Mouse (Mus musculus) adrenal gland (tissue): ENCODE results near the gene Bdkrb1.

Experiments
- intact Hi-C: fragments of 180-260 bp; cut with DNase I; formaldehyde crosslinking; loops from one replicate; pipeline ENCODE4 v1.15.1; 2025
- long read RNA-seq, 2 experiments: library from polyadenylated mRNA; unstranded; transcript quantifications; one replicate each; pipeline ENCODE4 v2.0.0; 2020; ENCODE audit warnings: borderline replicate concordance in 1 of 2; ENCODE audit not compliant: insufficient replicate concordance in 1 of 2

Bdkrb1 gene
- long read RNA-seq, experiment 1, result 0 reads
- long read RNA-seq, experiment 2, partial matches to known transcripts, result 0 of 2 reads
- long read RNA-seq, experiment 2, other reads (novel, unspliced or antisense), result 0 of 2 reads

DNA sequence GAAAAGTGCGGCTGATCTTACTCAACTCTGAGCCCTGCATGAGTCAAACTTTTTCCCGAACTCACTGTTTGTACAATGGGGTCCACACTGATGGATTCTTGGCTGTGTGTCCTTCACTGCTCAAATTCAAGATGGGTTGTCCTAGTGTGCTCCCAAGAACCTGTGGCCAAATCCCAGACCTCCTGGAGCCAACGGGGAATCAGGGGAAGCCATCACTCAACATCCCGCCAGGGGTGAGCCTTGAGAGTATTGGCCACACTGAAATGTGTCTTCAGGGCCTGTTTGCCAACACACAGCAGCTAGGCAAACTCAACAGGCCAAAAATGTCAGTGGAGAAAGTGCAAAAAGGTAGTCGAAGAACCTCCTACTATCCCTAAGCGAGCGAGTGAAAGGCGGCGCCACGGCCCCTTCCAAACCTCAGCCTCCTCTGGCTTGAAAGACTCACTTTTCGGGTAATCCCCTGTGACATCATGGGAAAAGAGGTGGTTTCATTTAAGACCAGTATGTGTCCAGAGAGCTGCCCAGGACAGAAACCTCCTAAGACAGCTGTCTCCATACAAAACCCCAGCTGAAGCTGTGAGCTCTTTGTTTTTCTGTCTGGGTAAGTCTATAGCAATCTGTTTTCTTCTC lies at the start of gene Bdkrb1:
Gene Bdkrb1, plus strand, starts transcription at position 505 of the 630 bp plus-strand sequence.
- intact Hi-C loops, result no loop called here

DNA sequence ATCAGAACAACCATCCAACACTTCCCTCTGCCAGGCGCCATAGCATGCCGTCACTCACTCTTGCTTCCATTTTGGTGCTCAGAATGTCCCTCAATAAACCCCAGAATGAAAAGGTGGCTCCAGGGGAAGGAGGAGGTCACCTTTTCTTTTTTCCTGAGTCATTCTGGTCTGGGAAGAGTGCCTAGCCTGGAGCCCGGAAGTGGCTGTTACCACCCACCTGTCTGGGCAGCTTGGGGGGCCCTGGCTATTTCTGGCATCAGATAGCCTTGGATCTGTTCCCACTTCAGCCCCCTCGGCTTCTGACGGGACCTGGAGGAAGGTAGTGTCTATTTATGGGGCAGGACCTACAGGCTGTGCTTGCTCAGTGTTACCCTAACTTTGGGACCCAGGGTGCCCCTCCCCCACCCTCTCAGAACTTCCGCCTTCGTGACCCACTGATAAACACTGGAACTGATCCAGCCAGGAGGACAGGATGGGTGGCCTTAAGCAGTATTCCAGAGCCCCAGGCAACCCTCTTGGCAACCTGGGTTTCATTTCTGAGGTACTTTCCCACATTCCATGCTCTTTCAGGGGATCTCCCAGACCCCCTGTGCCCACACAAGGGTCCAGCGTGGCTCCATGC lies 48.6 kb upstream of the Bdkrb1 start:
- intact Hi-C loops, result no loop called here

DNA sequence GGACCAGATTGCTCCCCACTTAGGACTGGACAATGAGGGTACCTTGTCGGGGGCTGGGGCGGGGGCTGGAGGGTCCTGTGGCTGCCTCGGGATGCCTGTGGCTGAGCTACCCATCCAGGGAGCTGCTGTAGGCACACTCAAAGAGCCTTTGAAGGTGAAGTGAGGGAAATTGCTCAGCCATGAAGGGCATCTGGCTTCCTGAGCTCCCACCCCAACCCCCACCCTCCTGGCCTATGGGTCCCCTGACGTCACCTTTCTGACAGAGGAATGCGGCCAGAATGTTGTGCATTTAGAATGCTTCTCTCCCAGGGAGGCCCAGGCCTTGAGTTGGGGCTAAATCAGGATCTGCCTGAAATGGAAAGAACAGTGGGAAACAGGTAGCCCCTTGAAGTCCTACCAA lies 47.7 kb upstream of the Bdkrb1 start:
- intact Hi-C loops, result no loop called here

- intact Hi-C loops, result no loop called here
These were observed 45.5 kb upstream of the Bdkrb1 start for GRCm38 (mm10) chr12:105557250-105557925.

DNA sequence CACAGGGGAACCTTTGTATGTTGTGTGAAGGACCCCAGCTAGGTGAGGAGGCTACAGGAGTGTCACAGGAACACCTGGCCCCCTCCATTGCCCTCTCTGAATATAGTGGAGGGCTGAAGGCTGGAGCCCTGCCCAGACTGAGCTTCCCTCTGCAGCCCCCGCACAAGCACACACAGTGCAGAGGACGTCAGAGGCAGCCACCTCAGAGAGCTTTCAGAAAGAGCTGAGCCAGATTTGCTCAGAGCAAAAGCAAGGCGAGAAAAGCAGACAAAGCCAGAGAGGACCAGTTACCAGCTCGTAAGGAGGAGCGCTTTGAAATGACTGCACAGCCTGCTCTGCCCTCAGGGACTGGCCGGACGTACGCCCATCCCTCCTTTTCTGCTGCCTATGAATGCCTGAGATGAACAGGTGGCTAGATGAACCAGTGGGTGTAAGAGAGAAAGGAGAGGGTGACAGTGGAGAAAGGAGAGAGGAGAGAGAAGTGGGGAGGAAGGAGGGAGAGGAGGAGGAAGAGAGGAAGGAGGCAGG lies 41.8 kb upstream of the Bdkrb1 start:
- intact Hi-C loops, result no loop called here

GRCm38 (mm10) chr12:105562056-105562820 lies 40.6 kb upstream of the Bdkrb1 start:
- intact Hi-C loops, result no loop called here

DNA sequence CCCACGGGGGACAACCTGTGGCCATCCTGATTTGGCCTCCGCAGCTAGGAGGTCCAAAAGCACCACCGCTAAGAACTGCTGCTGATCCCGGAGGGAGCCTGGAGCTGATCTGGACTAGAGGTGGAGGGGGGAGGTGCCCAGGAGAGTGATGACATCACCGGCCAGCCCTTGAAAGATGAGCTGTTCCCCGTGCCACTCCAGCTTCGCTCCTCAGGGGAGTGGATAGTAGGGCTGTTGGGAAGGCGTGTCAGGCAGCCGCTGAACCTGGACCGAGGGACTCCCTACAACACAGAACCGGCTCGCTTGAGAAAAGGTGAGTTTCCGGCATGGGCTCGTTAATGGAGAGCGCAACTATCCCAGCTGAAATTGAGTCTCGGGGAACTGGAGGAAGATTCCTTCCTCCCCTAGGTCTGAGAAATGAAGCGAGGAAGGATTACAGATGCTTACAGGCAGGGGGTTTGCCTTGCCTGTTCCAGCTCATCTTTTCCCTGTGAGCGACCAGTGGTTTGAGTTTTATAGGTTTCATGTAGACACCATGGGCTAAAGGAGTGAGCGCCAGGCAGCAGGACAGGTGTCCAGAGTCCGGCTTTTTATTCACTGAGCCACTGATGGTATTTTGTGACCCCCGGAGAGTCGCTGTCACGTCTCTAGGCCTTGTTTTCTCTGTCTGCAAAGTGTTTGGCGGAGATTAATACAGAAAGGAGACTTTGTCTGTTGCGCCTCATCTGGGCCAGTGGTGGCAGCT lies 39.8 kb upstream of the Bdkrb1 start, which contains the start of gene Bdkrb2:
Gene Bdkrb2, plus strand, starts transcription at position 291 of the 745 bp plus-strand sequence.
- intact Hi-C loops, result no loop called here

GRCm38 (mm10) chr12:105563726-105564275 lies 39.1 kb upstream of the Bdkrb1 start:
- intact Hi-C loops, result no loop called here

DNA sequence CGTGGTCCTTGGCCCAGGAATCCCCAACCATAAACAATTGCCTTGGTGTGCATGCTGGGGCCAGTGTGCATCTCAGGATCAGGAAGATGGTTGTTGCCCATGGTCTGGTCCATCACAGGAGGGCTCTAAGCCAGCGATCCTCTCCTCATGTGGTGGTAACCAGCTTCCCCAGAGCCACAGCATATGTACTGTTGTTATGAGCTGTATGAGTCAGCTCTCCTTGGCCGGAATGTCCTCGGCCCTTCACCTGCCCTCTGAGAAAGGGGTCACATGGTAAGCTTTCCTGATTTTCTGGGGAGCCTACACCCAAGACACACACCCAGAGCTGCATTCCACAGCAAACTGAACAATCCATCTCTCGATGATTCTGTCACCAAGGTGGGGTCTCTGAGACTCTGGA lies 37.7 kb upstream of the Bdkrb1 start:
- intact Hi-C loops, result no loop called here

DNA sequence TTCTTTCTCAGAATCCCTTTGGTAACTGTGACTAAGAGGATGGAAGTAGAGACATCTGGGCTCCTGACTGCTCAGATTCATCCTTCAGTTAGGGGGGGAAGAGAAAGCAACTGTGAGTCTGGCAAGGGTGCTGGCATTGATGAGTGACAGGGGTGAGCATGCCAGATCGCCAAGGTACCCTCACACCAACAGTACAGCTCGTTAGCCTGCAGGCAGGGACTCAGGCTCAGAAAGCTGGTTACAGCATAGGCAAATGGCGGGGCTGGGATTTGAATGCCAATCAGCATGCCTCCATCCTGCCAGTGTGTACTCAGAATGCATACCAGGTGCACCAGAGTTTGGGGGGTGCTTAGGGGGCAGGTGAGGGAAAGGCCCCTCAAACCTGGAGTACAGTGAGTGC lies 31.0 kb upstream of the Bdkrb1 start:
- intact Hi-C loops, result no loop called here

DNA sequence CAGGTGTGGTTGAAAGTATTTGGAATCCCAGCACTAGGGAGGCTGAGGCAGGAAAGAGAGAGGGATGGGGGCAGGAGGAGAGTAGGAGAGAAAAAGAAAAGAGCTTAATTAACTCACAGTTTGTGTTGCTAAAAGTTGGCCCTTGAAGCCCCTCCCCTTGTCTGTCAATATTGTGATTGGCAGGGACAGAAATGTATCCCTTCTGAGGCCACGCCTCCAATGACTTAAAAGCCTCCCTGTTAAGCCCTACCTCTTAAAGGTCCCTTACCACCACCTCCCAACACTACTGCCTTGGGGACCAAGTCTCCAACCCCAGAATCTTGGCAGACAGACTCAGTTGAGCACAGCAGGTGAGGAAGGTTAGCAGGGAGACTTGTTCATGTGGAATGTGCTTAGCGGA lies 30.3 kb upstream of the Bdkrb1 start:
- intact Hi-C loops, result no loop called here

- intact Hi-C loops, result no loop called here
These were observed 28.5 kb upstream of the Bdkrb1 start for GRCm38 (mm10) chr12:105574356-105574755.

DNA sequence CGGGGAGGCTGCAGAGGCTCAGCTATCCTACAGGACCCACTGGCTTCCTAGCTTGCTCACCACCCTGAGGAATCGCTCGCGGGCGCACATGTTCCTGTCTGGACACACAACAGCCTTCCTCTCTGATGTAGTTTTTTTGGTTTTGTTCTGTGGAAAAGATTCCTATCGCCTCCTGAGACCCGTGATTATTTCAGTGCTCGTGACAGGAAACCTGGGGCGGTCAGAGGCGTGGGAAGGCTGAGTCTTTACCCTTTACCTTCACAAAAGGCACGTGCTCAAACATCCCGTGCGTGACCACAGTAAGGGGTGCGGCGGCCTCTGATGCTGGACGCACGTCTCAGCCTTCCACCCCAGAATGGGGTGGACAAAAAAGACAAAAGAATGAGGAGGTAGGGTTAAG lies 22.4 kb upstream of the Bdkrb1 start:
- intact Hi-C loops, result no loop called here

- intact Hi-C loops, result no loop called here
These were observed 20.4 kb upstream of the Bdkrb1 start for GRCm38 (mm10) chr12:105582486-105582885.

DNA sequence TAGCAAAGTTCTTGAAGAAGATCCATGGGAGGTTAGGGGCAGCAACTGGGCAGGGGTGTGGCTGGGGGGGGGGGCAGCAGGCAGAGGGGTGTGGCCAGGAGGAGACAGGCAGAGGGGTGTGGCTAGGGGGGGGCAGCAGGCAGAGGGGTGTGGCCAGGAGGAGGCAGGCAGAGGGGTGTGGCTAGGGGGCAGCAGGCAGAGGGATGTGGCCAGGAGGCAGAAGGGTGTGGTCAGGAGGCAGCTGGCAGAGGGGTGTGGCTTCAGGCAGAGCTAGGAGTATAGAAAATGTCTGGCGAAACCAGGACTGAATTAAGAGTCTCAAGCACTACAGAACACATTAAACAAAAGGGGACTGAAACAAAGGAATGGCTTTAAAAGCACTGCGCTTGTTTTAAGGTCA lies 19.4 kb upstream of the Bdkrb1 start:
- intact Hi-C loops, result no loop called here

- intact Hi-C loops, result loop anchor here (1.0 kb wide), 1 partner anchor 87 kb away; no protein-coding TSS in a partner anchor
These were observed 18.0 kb upstream of the Bdkrb1 start for GRCm38 (mm10) chr12:105584851-105585250.

DNA sequence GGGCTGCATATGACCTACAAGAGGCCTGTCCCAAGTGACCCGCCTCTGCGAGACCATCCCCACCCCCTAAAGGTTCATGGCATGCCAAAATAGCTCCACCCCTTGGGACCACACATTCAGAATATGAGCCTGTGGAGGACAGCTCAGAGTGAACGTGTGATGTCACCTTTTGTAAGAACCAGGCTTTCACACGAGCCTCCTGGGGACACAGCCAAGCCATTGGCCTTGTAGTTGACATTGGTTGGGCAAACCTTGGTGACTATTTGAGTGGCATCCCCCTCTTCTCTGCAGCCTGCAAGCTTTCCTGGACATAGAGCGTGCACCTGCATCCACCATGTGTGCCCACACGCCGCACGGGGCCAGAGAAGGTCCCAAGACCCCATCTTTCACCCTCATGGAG lies 15.4 kb upstream of the Bdkrb1 start:
- intact Hi-C loops, result no loop called here

- intact Hi-C loops, result no loop called here
These were observed 12.1 kb upstream of the Bdkrb1 start for GRCm38 (mm10) chr12:105590786-105591185.

GRCm38 (mm10) chr12:105592361-105592761 lies 10.5 kb upstream of the Bdkrb1 start:
- intact Hi-C loops, result no loop called here

DNA sequence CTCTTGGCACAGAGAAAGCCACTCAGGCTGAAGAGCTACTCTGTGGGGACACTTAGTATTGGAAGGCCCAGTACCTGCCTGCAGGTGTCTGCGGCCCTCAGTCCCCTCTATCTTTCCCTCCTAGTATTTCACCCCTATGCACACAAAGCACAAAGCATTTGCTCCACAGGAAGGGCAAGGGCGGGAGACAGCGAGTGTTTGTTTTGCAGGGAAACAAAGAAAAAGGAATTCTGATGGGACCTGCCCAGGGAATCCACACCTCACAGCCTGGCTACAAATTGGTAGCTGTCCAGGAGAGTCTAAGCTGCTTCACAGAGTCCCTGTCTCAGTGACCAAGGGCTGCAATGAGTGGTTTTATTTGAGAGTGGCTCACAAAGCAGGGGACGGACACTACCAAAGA lies 9.4 kb upstream of the Bdkrb1 start:
- intact Hi-C loops, result no loop called here
